Mouse (Mus musculus): ENCODE results near the gene Lyg1. TPM values are rescaled to one million over a fixed set of nuclear protein-coding genes. Genes with fewer than 3 reads are reported as not detected.

Lyg1 gene
- polyA plus RNA-seq, 1 experiment from 2014 or later: not detected

- WGBS: 60% methylated on average over 10 of the region's 10 CpGs
- no peaks in the 10 kb centered on the region for H3K4me1 ChIP-seq (ENCODE audit: control insufficient read depth, insufficient read depth, low read length)
- H3K27ac ChIP-seq (replicated peaks; ENCODE audit: low read depth, low read length): no peak overlapping the region
- H3K4me2 ChIP-seq (ENCODE audit: low read depth, severe bottlenecking): no peak overlapping the region
- no peaks in the 10 kb centered on the region for H3K9me3 ChIP-seq (ENCODE audit: control insufficient read depth, low read length)
- DNase-seq (ENCODE audit: low spot score): no peak
- H3K9ac ChIP-seq (ENCODE audit: low read length): no peak overlapping the region
- no peaks in the 10 kb centered on the region for H3K36me3 ChIP-seq (ENCODE audit: control insufficient read depth, insufficient read depth, low read length)
- ATAC-seq (ENCODE audit: insufficient number of reproducible peaks, low FRiP score, low TSS enrichment, low read depth): no peak
- no peak overlapping the region for H3K4me3 ChIP-seq (ENCODE audit: low read depth, low read length)
- H3K27me3 ChIP-seq (ENCODE audit: control insufficient read depth, insufficient read depth, low read length): no peaks in the 10 kb centered on the region
Measured at GRCm38 (mm10) chr1:37965571-37965970, 8.0 kb upstream of the Lyg1 start.

GRCm38 (mm10) chr1:37959486-37959885, 1.9 kb upstream of the Lyg1 start:
- ATAC-seq (ENCODE audit: insufficient number of reproducible peaks, low FRiP score, low TSS enrichment, low read depth) (no peak), DNase-seq (ENCODE audit: low spot score) (no peak)
- Histone ChIP-seq H3K36me3 (ENCODE audit: control insufficient read depth, insufficient read depth, low read length) (no peaks in the 10 kb centered on the region), H3K27me3 (ENCODE audit: control insufficient read depth, insufficient read depth, low read length) (no peaks in the 10 kb centered on the region), H3K4me2 (ENCODE audit: low read depth, severe bottlenecking) (no peak overlapping the region), H3K9me3 (ENCODE audit: control insufficient read depth, low read length) (no peaks in the 10 kb centered on the region), H3K9ac (ENCODE audit: low read length) (no peak overlapping the region), H3K27ac (replicated peaks; ENCODE audit: low read depth, low read length) (no peak overlapping the region), H3K4me3 (ENCODE audit: low read depth, low read length) (no peak overlapping the region), H3K4me1 (ENCODE audit: control insufficient read depth, insufficient read depth, low read length) (no peaks in the 10 kb centered on the region)
- 79% methylated on average over 5 of the region's 5 CpGs for WGBS

GRCm38 (mm10) chr1:37958516-37958915, 957 bp upstream of the Lyg1 start:
- Histone ChIP-seq H3K36me3 (ENCODE audit: control insufficient read depth, insufficient read depth, low read length) (no peaks in the 10 kb centered on the region), H3K4me1 (ENCODE audit: control insufficient read depth, insufficient read depth, low read length) (no peaks in the 10 kb centered on the region), H3K9me3 (ENCODE audit: control insufficient read depth, low read length) (no peaks in the 10 kb centered on the region), H3K27ac (replicated peaks; ENCODE audit: low read depth, low read length) (no peak overlapping the region), H3K4me3 (ENCODE audit: low read depth, low read length) (no peak overlapping the region), H3K4me2 (ENCODE audit: low read depth, severe bottlenecking) (no peak overlapping the region), H3K27me3 (ENCODE audit: control insufficient read depth, insufficient read depth, low read length) (no peaks in the 10 kb centered on the region), H3K9ac (ENCODE audit: low read length) (no peak overlapping the region)
- ATAC-seq (ENCODE audit: insufficient number of reproducible peaks, low FRiP score, low TSS enrichment, low read depth) (no peak), DNase-seq (ENCODE audit: low spot score) (no peak)
- WGBS: 67% methylated on average over 2 of the region's 2 CpGs

GRCm38 (mm10) chr1:37956690-37957431, 698 bp downstream of the Lyg1 start:
- 45% methylated on average over 3 of the region's 3 CpGs for WGBS
- Histone ChIP-seq H3K4me3 (ENCODE audit: low read depth, low read length) (no peak overlapping the region), H3K4me2 (ENCODE audit: low read depth, severe bottlenecking) (no peak overlapping the region), H3K9me3 (ENCODE audit: control insufficient read depth, low read length) (no peaks in the 10 kb centered on the region), H3K27ac (replicated peaks; ENCODE audit: low read depth, low read length) (no peak overlapping the region), H3K4me1 (ENCODE audit: control insufficient read depth, insufficient read depth, low read length) (no peaks in the 10 kb centered on the region), H3K36me3 (ENCODE audit: control insufficient read depth, insufficient read depth, low read length) (no peaks in the 10 kb centered on the region), H3K9ac (ENCODE audit: low read length) (no peak overlapping the region), H3K27me3 (ENCODE audit: control insufficient read depth, insufficient read depth, low read length) (no peaks in the 10 kb centered on the region)
- ATAC-seq (ENCODE audit: insufficient number of reproducible peaks, low FRiP score, low TSS enrichment, low read depth) (no peak), DNase-seq (ENCODE audit: low spot score) (no peak)

- H3K9ac ChIP-seq (ENCODE audit: low read length): no peak overlapping the region
- H3K9me3 ChIP-seq (ENCODE audit: control insufficient read depth, low read length): no peaks in the 10 kb centered on the region
- no peak overlapping the region for H3K27ac ChIP-seq (replicated peaks; ENCODE audit: low read depth, low read length)
- 98% methylated on average over 2 of the region's 2 CpGs for WGBS
- no peaks in the 10 kb centered on the region for H3K27me3 ChIP-seq (ENCODE audit: control insufficient read depth, insufficient read depth, low read length)
- H3K36me3 ChIP-seq (ENCODE audit: control insufficient read depth, insufficient read depth, low read length): no peaks in the 10 kb centered on the region
- no peak overlapping the region for H3K4me2 ChIP-seq (ENCODE audit: low read depth, severe bottlenecking)
- ATAC-seq (ENCODE audit: insufficient number of reproducible peaks, low FRiP score, low TSS enrichment, low read depth) (no peak), DNase-seq (ENCODE audit: low spot score) (no peak)
- H3K4me1 ChIP-seq (ENCODE audit: control insufficient read depth, insufficient read depth, low read length): no peaks in the 10 kb centered on the region
- H3K4me3 ChIP-seq (ENCODE audit: low read depth, low read length): no peak overlapping the region
Measured at GRCm38 (mm10) chr1:37955251-37955650, 2.3 kb downstream of the Lyg1 start.

- ATAC-seq (ENCODE audit: insufficient number of reproducible peaks, low FRiP score, low TSS enrichment, low read depth) (no peak), DNase-seq (ENCODE audit: low spot score) (no peak)
- Histone ChIP-seq H3K9me3 (ENCODE audit: control insufficient read depth, low read length) (no peaks in the 10 kb centered on the region), H3K27me3 (ENCODE audit: control insufficient read depth, insufficient read depth, low read length) (no peaks in the 10 kb centered on the region), H3K4me1 (ENCODE audit: control insufficient read depth, insufficient read depth, low read length) (no peaks in the 10 kb centered on the region), H3K36me3 (ENCODE audit: control insufficient read depth, insufficient read depth, low read length) (no peaks in the 10 kb centered on the region), H3K9ac (ENCODE audit: low read length) (no peak overlapping the region), H3K27ac (replicated peaks; ENCODE audit: low read depth, low read length) (no peak overlapping the region), H3K4me3 (ENCODE audit: low read depth, low read length) (no peak overlapping the region), H3K4me2 (ENCODE audit: low read depth, severe bottlenecking) (no peak overlapping the region)
- WGBS: 87% methylated on average over 7 of the region's 7 CpGs
Measured at GRCm38 (mm10) chr1:37954786-37955185, 2.8 kb downstream of the Lyg1 start.

GRCm38 (mm10) chr1:37948906-37949305, 8.7 kb downstream of the Lyg1 start:
- ATAC-seq (ENCODE audit: insufficient number of reproducible peaks, low FRiP score, low TSS enrichment, low read depth) (no peak), DNase-seq (ENCODE audit: low spot score) (no peak)
- Histone ChIP-seq H3K27me3 (ENCODE audit: control insufficient read depth, insufficient read depth, low read length) (no peaks in the 10 kb centered on the region), H3K4me1 (ENCODE audit: control insufficient read depth, insufficient read depth, low read length) (no peaks in the 10 kb centered on the region), H3K4me3 (ENCODE audit: low read depth, low read length) (no peak overlapping the region), H3K9me3 (ENCODE audit: control insufficient read depth, low read length) (no peaks in the 10 kb centered on the region), H3K9ac (ENCODE audit: low read length) (no peak overlapping the region), H3K4me2 (ENCODE audit: low read depth, severe bottlenecking) (no peak overlapping the region), H3K36me3 (ENCODE audit: control insufficient read depth, insufficient read depth, low read length) (no peaks in the 10 kb centered on the region), H3K27ac (replicated peaks; ENCODE audit: low read depth, low read length) (no peak overlapping the region)
- WGBS: 91% methylated on average over 2 of the region's 2 CpGs

- no peak overlapping the region for H3K4me3 ChIP-seq (ENCODE audit: low read depth, low read length)
- no peak overlapping the region for H3K4me2 ChIP-seq (ENCODE audit: low read depth, severe bottlenecking)
- no peak for ATAC-seq (ENCODE audit: insufficient number of reproducible peaks, low FRiP score, low TSS enrichment, low read depth)
- H3K4me1 ChIP-seq (ENCODE audit: control insufficient read depth, insufficient read depth, low read length): no peaks in the 10 kb centered on the region
- no peak overlapping the region for H3K9ac ChIP-seq (ENCODE audit: low read length)
- no peaks in the 10 kb centered on the region for H3K27me3 ChIP-seq (ENCODE audit: control insufficient read depth, insufficient read depth, low read length)
- DNase-seq (ENCODE audit: low spot score): no peak
- H3K27ac ChIP-seq (replicated peaks; ENCODE audit: low read depth, low read length): no peak overlapping the region
- no peaks in the 10 kb centered on the region for H3K36me3 ChIP-seq (ENCODE audit: control insufficient read depth, insufficient read depth, low read length)
- no peaks in the 10 kb centered on the region for H3K9me3 ChIP-seq (ENCODE audit: control insufficient read depth, low read length)
- 21% methylated on average over 3 of the region's 3 CpGs for WGBS
Measured at GRCm38 (mm10) chr1:37931806-37932205, 25.8 kb downstream of the Lyg1 start.

- H3K36me3 ChIP-seq (ENCODE audit: control insufficient read depth, insufficient read depth, low read length): no peaks in the 10 kb centered on the region
- no peaks in the 10 kb centered on the region for H3K9me3 ChIP-seq (ENCODE audit: control insufficient read depth, low read length)
- DNase-seq (ENCODE audit: low spot score): no peak
- no peaks in the 10 kb centered on the region for H3K27me3 ChIP-seq (ENCODE audit: control insufficient read depth, insufficient read depth, low read length)
- no peak overlapping the region for H3K4me2 ChIP-seq (ENCODE audit: low read depth, severe bottlenecking)
- no peak overlapping the region for H3K4me3 ChIP-seq (ENCODE audit: low read depth, low read length)
- no peak for ATAC-seq (ENCODE audit: insufficient number of reproducible peaks, low FRiP score, low TSS enrichment, low read depth)
- no peaks in the 10 kb centered on the region for H3K4me1 ChIP-seq (ENCODE audit: control insufficient read depth, insufficient read depth, low read length)
- WGBS: 81% methylated on average over 8 of the region's 8 CpGs
- no peak overlapping the region for H3K9ac ChIP-seq (ENCODE audit: low read length)
- H3K27ac ChIP-seq (replicated peaks; ENCODE audit: low read depth, low read length): no peak overlapping the region
Measured at GRCm38 (mm10) chr1:37925971-37926370, 31.6 kb downstream of the Lyg1 start.
